Mouse (Mus musculus) forebrain, embryonic 14.5 days (tissue): ENCODE data around the gene Krt39. TPM values are rescaled to one million over a fixed set of nuclear protein-coding genes. Genes with fewer than 3 reads are reported as not detected.

Source experiments
- ATAC-seq: fragments of 200-750 bp; cut with Nextera tagmentation; 2 replicates; pipeline ENCODE4 v1.8.0; 2017; ENCODE audit warnings: mild to moderate bottlenecking, moderate library complexity
- DNase-seq: peaks from one replicate; pipeline ENCODE4 v3.0.0-alpha.2; 2015; ENCODE audit warnings: low spot score
- H3K27ac ChIP-seq: fragments of 300-500 bp; sonication (generic); 2 replicates; pipeline ENCODE4 v1.5.1; 2014; ENCODE audit warnings: low read depth, mild to moderate bottlenecking, control low read depth, low read length, moderate library complexity
- H3K27me3 ChIP-seq: fragments of 300-500 bp; sonication (generic); replicated peaks from 2 replicates; pipeline ENCODE4 v1.6.1; 2014; ENCODE audit warnings: low read length, control low read depth, mixed read lengths; ENCODE audit not compliant: control insufficient read depth, insufficient read depth
- H3K36me3 ChIP-seq: fragments of 300-500 bp; sonication (generic); 2 replicates; pipeline ENCODE4 v1.6.1; 2014; ENCODE audit warnings: low read length, control low read depth; ENCODE audit not compliant: control insufficient read depth, insufficient read depth
- H3K4me1 ChIP-seq: fragments of 300-500 bp; sonication (generic); 2 replicates; pipeline ENCODE4 v1.6.1; 2014; ENCODE audit warnings: antibody characterized with exemption, low read length, control low read depth; ENCODE audit not compliant: control insufficient read depth, insufficient read depth
- H3K4me2 ChIP-seq: fragments of 300-500 bp; sonication (generic); 2 replicates; pipeline ENCODE4 v1.6.1; 2014; ENCODE audit warnings: mild to moderate bottlenecking, control low read depth, low read length
- H3K4me3 ChIP-seq: fragments of 300-500 bp; sonication (generic); 2 replicates; pipeline ENCODE4 v1.5.1; 2014; ENCODE audit warnings: low read depth, low read length, control low read depth
- H3K9ac ChIP-seq: fragments of 300-500 bp; sonication (generic); 2 replicates; pipeline ENCODE4 v1.6.1; 2014; ENCODE audit warnings: mild to moderate bottlenecking, low read length, control low read depth, moderate library complexity
- H3K9me3 ChIP-seq: fragments of 300-500 bp; sonication (generic); replicated peaks from 2 replicates; pipeline ENCODE4 v1.6.1; 2016; ENCODE audit warnings: low read length, control low read depth, mixed read lengths; ENCODE audit not compliant: control insufficient read depth
- WGBS: fragments of 180-500 bp; shearing (Covaris S2); extraction: QIAGEN DNeasy Blood & Tissue Kit; methylation state at CpG from one replicate; pipeline ENCODE4 v1.1.7; 2014; 5-methylcytosine and 5-hydroxymethylcytosine counted together
- polyA plus RNA-seq: library from polyadenylated mRNA; unstranded; fragments of >200 nt; fragmentation: Nextera tagmentation; extraction: Ambion mirVana; gene quantifications from 2 replicates; pipeline ENCODE4 v1.2.1, GENCODE M21; 2014

Gene Krt39
- polyA plus RNA-seq, result not detected in 2 replicates

DNA sequence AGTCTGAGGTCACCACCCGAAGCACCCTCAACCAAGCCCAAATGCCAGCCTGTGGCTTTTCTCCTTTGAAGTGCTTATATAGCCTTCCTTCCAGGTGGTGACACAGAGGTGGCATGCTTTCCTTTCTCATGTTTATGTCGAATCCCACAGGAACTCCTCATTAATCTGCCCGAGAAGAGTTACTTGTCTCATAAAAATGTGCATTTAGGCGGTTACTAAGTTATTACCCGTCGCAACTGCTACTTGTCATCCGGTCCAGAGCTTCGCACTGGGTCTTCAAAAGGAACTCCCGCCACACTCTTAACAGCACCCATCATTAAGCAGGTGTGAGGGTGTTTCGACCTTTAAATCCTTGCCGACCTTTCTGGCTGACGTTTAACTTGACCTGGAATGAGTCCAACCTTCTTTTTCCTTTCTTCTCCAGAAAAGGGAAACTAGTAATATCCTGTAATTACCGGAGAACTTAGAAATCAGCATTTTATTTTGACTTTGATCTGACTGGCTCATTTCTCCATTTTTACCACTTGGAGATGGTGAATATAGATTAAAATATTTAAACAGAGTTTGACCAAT lies at the start of gene Krt39:
TSS of gene Krt39 (minus strand) at position 51 of the 573 bp plus-strand sequence.
- no peak within 1 kb of the TSS for H3K27ac ChIP-seq
- no peak for ATAC-seq
- H3K4me2 ChIP-seq, result no peak within 1 kb of the TSS
- WGBS, result 88% methylated on average over 13 of the region's 13 CpGs
- no peaks in the 10 kb centered on the region for H3K27me3 ChIP-seq
- DNase-seq, result no peak
- no peak within 1 kb of the TSS for H3K4me3 ChIP-seq
- no peaks in the 10 kb centered on the region for H3K9me3 ChIP-seq
- no peak within 1 kb of the TSS for H3K9ac ChIP-seq
- H3K4me1 ChIP-seq, result no peaks in the 10 kb centered on the region
- no peaks in the 10 kb centered on the region for H3K36me3 ChIP-seq

DNA sequence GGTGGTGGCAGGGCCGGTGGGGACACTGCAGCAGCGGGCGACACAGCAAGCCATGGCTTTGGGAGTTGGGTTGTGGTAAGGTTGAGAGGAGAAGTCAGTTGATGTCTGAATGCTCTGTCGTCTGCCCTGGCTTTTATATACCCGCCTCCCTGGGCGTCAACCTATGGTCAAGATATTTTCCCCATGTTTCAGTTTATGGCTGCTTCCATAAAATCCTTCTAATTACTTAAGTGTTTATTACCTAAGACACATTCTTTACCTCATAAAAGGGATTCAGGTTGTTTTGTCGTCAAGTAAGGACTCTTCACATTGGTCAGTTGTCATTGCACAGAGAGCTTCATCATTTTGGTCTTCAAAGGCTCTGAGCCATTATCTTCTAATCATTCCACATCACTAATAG lies 45.4 kb upstream of the Krt39 start, which contains the start of gene Krtap3-1:
TSS of gene Krtap3-1 (minus strand) at position 101 of the 400 bp plus-strand sequence.
- Histone ChIP-seq H3K27ac (no peak within 1 kb of the TSS), H3K4me2 (no peak within 1 kb of the TSS), H3K9me3 (no peaks in the 10 kb centered on the region), H3K36me3 (no peaks in the 10 kb centered on the region), H3K4me3 (no peak within 1 kb of the TSS), H3K9ac (no peak within 1 kb of the TSS), H3K27me3 (no peaks in the 10 kb centered on the region), H3K4me1 (no peaks in the 10 kb centered on the region)
- 95% methylated on average over 7 of the region's 7 CpGs for WGBS
- ATAC-seq (no peak), DNase-seq (no peak)

DNA sequence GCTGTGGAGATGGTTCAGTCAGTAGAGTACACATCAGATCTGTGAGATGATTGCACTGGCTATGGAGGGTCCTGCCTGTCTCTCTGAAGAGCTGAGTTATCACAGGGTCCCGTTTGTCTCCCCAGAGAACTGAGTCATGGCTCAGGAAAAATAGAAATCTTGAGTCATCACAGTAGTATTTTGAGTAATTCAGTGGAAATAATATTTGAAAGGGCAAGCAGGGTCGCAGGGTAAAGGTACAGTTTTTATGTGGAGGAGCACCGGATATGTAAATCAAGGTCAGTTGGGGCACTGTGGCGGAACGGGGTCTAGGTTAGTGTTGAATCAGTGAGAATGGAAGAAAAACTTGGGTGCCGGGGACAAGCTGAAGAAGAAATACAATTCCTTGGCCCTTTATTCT lies 41.4 kb upstream of the Krt39 start:
- no peaks in the 10 kb centered on the region for H3K27me3 ChIP-seq
- H3K27ac ChIP-seq, result no peak overlapping the region
- no peaks in the 10 kb centered on the region for H3K4me1 ChIP-seq
- ATAC-seq (no peak), DNase-seq (no peak)
- H3K9me3 ChIP-seq, result no peaks in the 10 kb centered on the region
- WGBS, result 84% methylated on average over 6 of the region's 6 CpGs
- H3K9ac ChIP-seq, result no peak overlapping the region
- no peaks in the 10 kb centered on the region for H3K36me3 ChIP-seq
- no peak overlapping the region for H3K4me3 ChIP-seq
- H3K4me2 ChIP-seq, result no peak overlapping the region

DNA sequence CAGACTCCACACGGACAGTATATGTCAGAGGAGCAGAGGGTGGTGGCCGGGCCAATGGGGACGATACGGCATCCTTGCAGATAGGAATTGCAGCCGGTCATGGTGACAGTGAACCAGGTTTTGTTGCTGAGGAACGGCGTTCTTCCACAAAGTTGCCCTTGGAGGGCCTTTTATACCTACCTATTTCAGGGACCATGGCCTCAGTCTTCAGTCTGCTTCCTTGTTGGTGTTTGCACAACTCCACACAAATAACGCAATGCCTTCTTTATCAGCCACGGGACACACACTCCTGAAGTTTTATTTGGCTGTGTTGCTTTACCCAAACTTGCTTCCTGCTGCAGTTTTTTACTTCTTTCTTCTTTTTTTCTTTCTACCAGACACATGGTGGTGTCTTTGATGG lies 38.2 kb upstream of the Krt39 start, which contains the start of gene Gm11939:
TSS of gene Gm11939 (minus strand) at position 101 of the 400 bp plus-strand sequence.
- H3K9ac ChIP-seq, result no peak within 1 kb of the TSS

DNA sequence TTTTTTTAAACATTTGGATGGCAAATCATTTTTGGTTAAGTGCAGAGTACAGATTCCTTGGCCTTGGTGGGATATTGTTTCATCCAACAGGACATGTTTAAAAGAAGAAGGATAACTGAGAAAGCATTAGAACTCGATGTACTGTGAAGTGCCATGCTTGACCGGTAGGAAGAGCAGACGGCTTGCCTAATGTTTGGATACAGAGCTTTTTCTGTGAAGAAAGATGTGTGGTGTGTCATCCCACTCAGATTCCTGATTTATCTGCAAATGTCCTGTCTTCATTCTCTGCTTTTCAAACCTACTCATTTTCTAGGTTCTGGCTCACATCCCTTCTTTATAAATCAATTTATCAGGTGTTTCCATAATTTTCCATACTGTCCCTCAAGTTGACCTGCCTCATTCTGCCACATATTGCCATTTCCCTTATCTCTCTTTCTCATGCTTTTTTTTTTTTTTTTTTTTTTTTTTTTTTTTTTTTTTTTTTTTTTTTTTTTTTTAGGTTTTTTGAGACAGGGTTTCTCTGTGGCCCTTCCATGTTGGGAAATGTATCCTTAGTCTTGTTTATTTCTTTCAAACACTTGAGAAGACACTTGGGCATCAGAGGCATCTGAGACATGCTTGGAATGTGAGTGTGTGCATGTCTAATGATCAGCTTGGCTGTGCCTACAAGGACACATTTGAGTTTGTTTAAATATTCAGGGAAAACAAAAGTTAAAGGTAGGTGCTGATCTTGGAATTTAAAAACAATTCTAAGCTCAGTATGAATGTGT lies 37.0 kb upstream of the Krt39 start:
- no peak overlapping the region for H3K4me3 ChIP-seq
- DNase-seq, result no peak
- H3K4me2 ChIP-seq, result no peak overlapping the region
- H3K27ac ChIP-seq, result no peak overlapping the region
- H3K9ac ChIP-seq, result no peak overlapping the region
- ATAC-seq, result no peak
- 89% methylated on average over 3 of the region's 3 CpGs for WGBS
- H3K36me3 ChIP-seq, result no peaks in the 10 kb centered on the region
- no peaks in the 10 kb centered on the region for H3K4me1 ChIP-seq
- H3K27me3 ChIP-seq, result no peaks in the 10 kb centered on the region
- no peaks in the 10 kb centered on the region for H3K9me3 ChIP-seq

More for the DNA sequence above, 38.2 kb upstream of the Krt39 start, which contains the start of gene Gm11939:
- no peaks in the 10 kb centered on the region for H3K9me3 ChIP-seq
- no peak within 1 kb of the TSS for H3K4me3 ChIP-seq
- 92% methylated on average over 9 of the region's 9 CpGs for WGBS
- DNase-seq (no peak), ATAC-seq (no peak)
- H3K27ac ChIP-seq, result no peak within 1 kb of the TSS
- no peaks in the 10 kb centered on the region for H3K4me1 ChIP-seq
- no peaks in the 10 kb centered on the region for H3K36me3 ChIP-seq
- H3K27me3 ChIP-seq, result no peaks in the 10 kb centered on the region
- H3K4me2 ChIP-seq, result no peak within 1 kb of the TSS

DNA sequence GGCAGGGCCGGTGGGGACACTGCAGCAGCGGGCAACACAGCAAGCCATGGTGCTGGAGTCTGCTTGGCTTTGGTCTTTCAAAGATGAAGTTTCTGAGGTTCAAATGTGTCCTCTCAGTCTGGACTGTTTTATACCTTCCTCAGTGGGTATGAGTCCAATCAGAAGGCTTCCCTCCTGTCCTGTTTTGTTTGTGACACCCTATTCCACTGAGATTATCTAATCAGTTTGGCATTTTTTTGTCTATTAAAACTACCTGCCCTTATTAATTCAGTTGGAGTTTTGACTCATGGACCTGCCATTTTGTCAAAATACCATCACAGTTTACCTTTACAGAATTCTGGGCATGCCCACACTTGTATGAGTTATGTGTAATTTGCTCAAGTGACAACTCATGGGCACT lies 35.6 kb upstream of the Krt39 start, which contains the start of gene Krtap3-2:
TSS of gene Krtap3-2 (minus strand) at position 101 of the 400 bp plus-strand sequence.
- WGBS, result 100% methylated on average over 1 of the region's 2 CpGs
- Histone ChIP-seq H3K4me3 (no peak within 1 kb of the TSS), H3K9ac (no peak within 1 kb of the TSS), H3K27ac (no peak within 1 kb of the TSS), H3K4me2 (no peak within 1 kb of the TSS), H3K27me3 (no peaks in the 10 kb centered on the region), H3K36me3 (no peaks in the 10 kb centered on the region), H3K9me3 (no peaks in the 10 kb centered on the region), H3K4me1 (no peaks in the 10 kb centered on the region)
- ATAC-seq (no peak), DNase-seq (no peak)

DNA sequence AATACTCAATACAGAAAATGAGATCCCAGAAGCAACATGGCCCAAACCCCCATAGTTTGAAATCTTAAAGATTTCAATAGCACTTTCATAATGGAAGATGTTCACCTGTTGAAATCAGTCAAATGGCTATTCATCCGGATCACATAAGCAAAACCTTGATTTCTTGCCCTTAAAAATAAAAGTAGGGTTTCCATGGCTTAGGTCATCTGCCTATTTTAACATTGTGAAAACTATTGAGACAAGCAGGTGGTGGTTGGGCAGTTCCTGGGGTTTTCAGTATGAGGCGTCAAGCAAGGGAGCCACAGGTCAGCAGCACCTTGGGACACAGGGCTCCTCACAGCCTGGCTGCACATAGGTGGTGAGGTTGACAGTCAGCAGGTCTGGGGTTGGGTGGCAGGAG lies 35.1 kb upstream of the Krt39 start:
- Histone ChIP-seq H3K4me1 (no peaks in the 10 kb centered on the region), H3K4me2 (no peak overlapping the region), H3K27me3 (no peaks in the 10 kb centered on the region), H3K9ac (no peak overlapping the region), H3K36me3 (no peaks in the 10 kb centered on the region), H3K27ac (no peak overlapping the region), H3K9me3 (no peaks in the 10 kb centered on the region), H3K4me3 (no peak overlapping the region)
- 97% methylated on average over 2 of the region's 2 CpGs for WGBS
- ATAC-seq, result no peak
- no peak for DNase-seq

DNA sequence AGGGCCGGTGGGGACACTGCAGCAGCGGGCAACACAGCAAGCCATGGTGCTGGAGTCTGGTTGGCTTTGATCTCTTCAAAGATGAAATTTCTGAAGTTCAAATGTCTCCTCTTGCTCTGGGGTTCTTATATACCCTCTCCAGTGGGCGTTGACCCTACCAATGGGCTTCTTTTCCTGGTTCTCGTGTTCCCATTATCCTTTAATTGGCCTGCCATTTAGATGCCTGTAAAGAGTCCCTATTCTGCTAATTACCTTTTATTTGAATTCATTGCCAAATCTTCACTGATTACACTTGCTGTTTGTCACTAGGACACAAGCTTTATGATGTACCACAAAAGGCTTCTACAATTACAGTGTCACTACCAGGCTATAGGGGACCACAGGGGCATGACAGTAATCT lies 29.6 kb upstream of the Krt39 start, which contains the start of gene Krtap3-3:
TSS of gene Krtap3-3 (minus strand) at position 101 of the 400 bp plus-strand sequence.
- ATAC-seq (no peak), DNase-seq (peak; percentile 16)
- Histone ChIP-seq H3K36me3 (no peaks in the 10 kb centered on the region), H3K4me2 (no peak within 1 kb of the TSS), H3K9me3 (no peaks in the 10 kb centered on the region), H3K9ac (no peak within 1 kb of the TSS), H3K4me1 (no peaks in the 10 kb centered on the region), H3K27me3 (no peaks in the 10 kb centered on the region), H3K27ac (no peak within 1 kb of the TSS), H3K4me3 (no peak within 1 kb of the TSS)
- WGBS, result 34% methylated on average over 3 of the region's 4 CpGs

DNA sequence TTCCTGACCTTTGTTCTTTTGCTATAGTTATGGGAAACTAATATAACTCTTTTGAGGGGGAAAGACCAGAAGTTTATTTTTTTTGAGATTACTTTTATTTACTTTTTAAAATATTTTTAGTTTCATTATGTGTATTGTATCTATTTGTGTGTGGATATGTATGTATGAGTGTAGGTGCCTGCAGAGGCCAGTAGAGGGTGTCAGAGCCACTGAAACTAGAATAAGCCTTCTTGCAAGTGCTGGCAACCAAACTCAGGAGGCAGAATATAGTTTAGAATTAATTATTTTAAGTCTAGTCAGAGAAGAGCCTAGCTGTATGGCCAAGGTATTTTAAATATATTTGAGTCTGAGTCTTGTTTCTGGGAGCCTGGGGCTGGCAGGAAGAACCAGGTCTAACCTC lies 26.8 kb upstream of the Krt39 start:
- no peak overlapping the region for H3K27ac ChIP-seq
- no peaks in the 10 kb centered on the region for H3K4me1 ChIP-seq
- H3K27me3 ChIP-seq, result no peaks in the 10 kb centered on the region
- no peaks in the 10 kb centered on the region for H3K9me3 ChIP-seq
- H3K4me2 ChIP-seq, result no peak overlapping the region
- no peak overlapping the region for H3K4me3 ChIP-seq
- no peaks in the 10 kb centered on the region for H3K36me3 ChIP-seq
- no peak overlapping the region for H3K9ac ChIP-seq
- no peak for ATAC-seq
- DNase-seq, result no peak
